Mouse (Mus musculus): ENCODE measurements at regions not wholly inside any gene's neighbourhood (a gene's known extent, or its start where the extent isn't known, plus 50 kb on each side); places are given as distances from the start of the nearest gene placed in this dataset.

GRCm38 (mm10) chr13:3724313-3724712 lies 79.8 kb downstream of the Calml3 start:
- Histone ChIP-seq H3K27ac (ENCODE audit: control insufficient read depth, low read depth, low read length) (no peak overlapping the region), H3K9me3 (replicated peaks; ENCODE audit: insufficient read depth, low read length) (no peaks in the 10 kb centered on the region)

GRCm38 (mm10) chr13:3723458-3724143 lies 80.5 kb downstream of the Calml3 start:
- H3K27ac ChIP-seq (ENCODE audit: control insufficient read depth, low read depth, low read length) = no peak overlapping the region
- no peaks in the 10 kb centered on the region for H3K4me1 ChIP-seq (ENCODE audit: control insufficient read depth in 1 of 2, insufficient read depth in 2 of 2, low read length in 2 of 2)
- no peaks in the 10 kb centered on the region for H3K79me2 ChIP-seq (ENCODE audit: control insufficient read depth, insufficient read depth, low read length, poor library complexity)
- H3K9me3 ChIP-seq (replicated peaks; ENCODE audit: insufficient read depth, low read length) = no peaks in the 10 kb centered on the region
- no peak overlapping the region for H3K9ac ChIP-seq (ENCODE audit: control insufficient read depth, low read depth, low read length, poor library complexity, severe bottlenecking)
- H3K4me3 ChIP-seq (ENCODE audit: control insufficient read depth in 1 of 2, insufficient read depth in 1 of 2, low read depth in 2 of 2, low read length in 2 of 2) = no peak overlapping the region
- no peak for DNase-seq (ENCODE audit: low read depth, low spot score)
- no peaks in the 10 kb centered on the region for H3K36me3 ChIP-seq (ENCODE audit: control insufficient read depth in 1 of 2, insufficient read depth in 2 of 2, low read length in 2 of 2)
- TF ChIP-seq POLR2AphosphoS2 (IDR thresholded peaks at IDR 0.05; ENCODE audit: low read length) (no peak), POLR2A (IDR thresholded peaks at IDR 0.05; ENCODE audit: control insufficient read depth in 1 of 2, insufficient read depth in 1 of 2, low read depth in 1 of 2, low read length in 2 of 2, poor library complexity in 1 of 2) (no peak), SMC3 (IDR thresholded peaks at IDR 0.05; ENCODE audit: low read depth, low read length) (no peak), RAD21 (IDR thresholded peaks at IDR 0.05; ENCODE audit: low read depth, low read length) (no peak), CHD2 (IDR thresholded peaks at IDR 0.05; ENCODE audit: low read length) (no peak), GABPA (IDR thresholded peaks at IDR 0.05; ENCODE audit: low read depth, low read length) (no peak), JUND (IDR thresholded peaks at IDR 0.05; ENCODE audit: low read depth, low read length) (no peak), USF1 (IDR thresholded peaks at IDR 0.05; ENCODE audit: low read depth, low read length) (no peak), GATA1 (IDR thresholded peaks at IDR 0.05; ENCODE audit: low read depth, low read length) (no peak), NRF1 (IDR thresholded peaks at IDR 0.05; ENCODE audit: insufficient read depth, low read depth, low read length, poor library complexity, severe bottlenecking) (no peak), MXI1 (IDR thresholded peaks at IDR 0.05; ENCODE audit: low read depth, low read length) (no peak), BHLHE40 (IDR thresholded peaks at IDR 0.05; ENCODE audit: borderline replicate concordance, low read depth, low read length) (no peak), TAL1 (IDR thresholded peaks at IDR 0.05; ENCODE audit: low read length) (no peak), ELF1 (IDR thresholded peaks at IDR 0.05; ENCODE audit: low read depth, low read length) (no peak), ETS1 (IDR thresholded peaks at IDR 0.05; ENCODE audit: low read depth, low read length) (no peak), MEF2A (IDR thresholded peaks at IDR 0.05; ENCODE audit: extremely low read depth, insufficient replicate concordance, low read depth, low read length, poor library complexity, severe bottlenecking) (no peak), NELFE (IDR thresholded peaks at IDR 0.05; ENCODE audit: low read depth, low read length) (no peak), CHD1 (IDR thresholded peaks at IDR 0.05; ENCODE audit: low read depth, low read length) (no peak), TBP (IDR thresholded peaks at IDR 0.05; ENCODE audit: low read depth, low read length) (no peak), MYB (IDR thresholded peaks at IDR 0.05; ENCODE audit: low read depth, low read length) (no peak)
- H3K27me3 ChIP-seq (ENCODE audit: control insufficient read depth in 1 of 2, insufficient read depth in 2 of 2, low read length in 2 of 2) = no peaks in the 10 kb centered on the region; a peak in 2 of 4 replicates

More at GRCm38 (mm10) chr13:3724313-3724712, 79.8 kb downstream of the Calml3 start:
- TF ChIP-seq ETS1 (IDR thresholded peaks at IDR 0.05; ENCODE audit: low read depth, low read length) = no peak
- TF ChIP-seq USF2 (IDR thresholded peaks at IDR 0.05; ENCODE audit: borderline replicate concordance in 1 of 2, insufficient read depth in 1 of 2, low read depth in 1 of 2, low read length in 2 of 2) = no peak
- no peak for TF ChIP-seq NELFE (IDR thresholded peaks at IDR 0.05; ENCODE audit: low read depth, low read length)
- no peak for TF ChIP-seq ZMIZ1 (IDR thresholded peaks at IDR 0.05; ENCODE audit: low read depth, low read length)
- TF ChIP-seq ZC3H11A (IDR thresholded peaks at IDR 0.05; ENCODE audit: low read depth, low read length) = no peak
- TF ChIP-seq ZNF384 (IDR thresholded peaks at IDR 0.05; ENCODE audit: low read depth, low read length) = no peak
- TF ChIP-seq RAD21 (IDR thresholded peaks at IDR 0.05; ENCODE audit: low read depth, low read length) = no peak
- no peak for TF ChIP-seq CTCF (IDR thresholded peaks at IDR 0.05 in 2 of 3, conservative IDR thresholded peaks at IDR 0.05 in 1 of 3; ENCODE audit: control insufficient read depth in 1 of 3, insufficient read depth in 1 of 3, low read depth in 2 of 3, low read length in 3 of 3, poor library complexity in 1 of 3, severe bottlenecking in 1 of 3)
- TF ChIP-seq HCFC1 (IDR thresholded peaks at IDR 0.05; ENCODE audit: low read depth, low read length) = no peak
- TF ChIP-seq GABPA (IDR thresholded peaks at IDR 0.05; ENCODE audit: low read depth, low read length) = no peak
- no peak for TF ChIP-seq MAFK (IDR thresholded peaks at IDR 0.05; ENCODE audit: borderline replicate concordance, low read depth, low read length)
- no peak for TF ChIP-seq MEF2A (IDR thresholded peaks at IDR 0.05; ENCODE audit: extremely low read depth, insufficient replicate concordance, low read depth, low read length, poor library complexity, severe bottlenecking)
- no peak for TF ChIP-seq UBTF (IDR thresholded peaks at IDR 0.05; ENCODE audit: borderline replicate concordance, insufficient read depth, low read depth, low read length)
- no peak for TF ChIP-seq MYC (IDR thresholded peaks at IDR 0.05; ENCODE audit: low read depth, low read length)
- TF ChIP-seq SMC3 (IDR thresholded peaks at IDR 0.05; ENCODE audit: low read depth, low read length) = no peak
- Histone ChIP-seq H3K79me2 (ENCODE audit: control insufficient read depth, insufficient read depth, low read length, poor library complexity) (no peaks in the 10 kb centered on the region), H3K9ac (ENCODE audit: control insufficient read depth, low read depth, low read length, poor library complexity, severe bottlenecking) (no peak overlapping the region), H3K36me3 (ENCODE audit: control insufficient read depth in 1 of 2, insufficient read depth in 2 of 2, low read length in 2 of 2) (no peaks in the 10 kb centered on the region), H3K4me1 (ENCODE audit: control insufficient read depth in 1 of 2, insufficient read depth in 2 of 2, low read length in 2 of 2) (no peaks in the 10 kb centered on the region), H3K27me3 (ENCODE audit: control insufficient read depth in 1 of 2, insufficient read depth in 2 of 2, low read length in 2 of 2) (no peaks in the 10 kb centered on the region; a peak in 2 of 4 replicates), H3K4me3 (ENCODE audit: control insufficient read depth in 1 of 2, insufficient read depth in 1 of 2, low read depth in 2 of 2, low read length in 2 of 2) (no peak overlapping the region)
- DNase-seq (ENCODE audit: low read depth, low spot score) = no peak
